Mouse (Mus musculus) intestine, embryonic 16.5 days (tissue): ENCODE data around the gene Abca4. TPM values are rescaled to one million over a fixed set of nuclear protein-coding genes. Genes with fewer than 3 reads are reported as not detected.

Source experiments
- ATAC-seq: fragments of 200-750 bp; cut with Nextera tagmentation; 2 replicates; pipeline ENCODE4 v1.8.0; 2017; ENCODE audit warnings: moderate TSS enrichment, moderate library complexity
- H3K27ac ChIP-seq: fragments of 300-500 bp; sonication (generic); 2 replicates; pipeline ENCODE4 v1.5.1; 2014; ENCODE audit warnings: mild to moderate bottlenecking, low read length
- H3K27me3 ChIP-seq: fragments of 300-500 bp; sonication (generic); replicated peaks from 2 replicates; pipeline ENCODE4 v1.6.1; 2014; ENCODE audit warnings: low read length, control low read depth, mixed read lengths; ENCODE audit not compliant: control insufficient read depth, insufficient read depth
- H3K36me3 ChIP-seq: fragments of 300-500 bp; sonication (generic); 2 replicates; pipeline ENCODE4 v1.6.1; 2014; ENCODE audit warnings: low read length, control low read depth; ENCODE audit not compliant: control insufficient read depth, insufficient read depth
- H3K4me1 ChIP-seq: fragments of 300-500 bp; sonication (generic); 2 replicates; pipeline ENCODE4 v1.6.1; 2014; ENCODE audit warnings: low read length, control low read depth, mixed read lengths; ENCODE audit not compliant: control insufficient read depth, insufficient read depth
- H3K4me2 ChIP-seq: fragments of 300-500 bp; sonication (generic); 2 replicates; pipeline ENCODE4 v1.6.1; 2014; ENCODE audit warnings: low read depth, low read length, control low read depth
- H3K4me3 ChIP-seq: fragments of 300-500 bp; sonication (generic); 2 replicates; pipeline ENCODE4 v1.5.1; 2014; ENCODE audit warnings: mild to moderate bottlenecking, low read length
- H3K9ac ChIP-seq: fragments of 300-500 bp; sonication (generic); 2 replicates; pipeline ENCODE4 v1.6.1; 2014; ENCODE audit warnings: low read depth, low read length
- H3K9me3 ChIP-seq: fragments of 300-500 bp; sonication (generic); 2 replicates; pipeline ENCODE4 v1.6.1; 2016; ENCODE audit warnings: low read length, control low read depth; ENCODE audit not compliant: control insufficient read depth
- WGBS: fragments of 180-500 bp; shearing (Covaris S2); extraction: QIAGEN DNeasy Blood & Tissue Kit; methylation state at CpG from one replicate; pipeline ENCODE4 v1.1.7; 2014; 5-methylcytosine and 5-hydroxymethylcytosine counted together
- polyA plus RNA-seq: library from polyadenylated mRNA; unstranded; fragments of >200 nt; fragmentation: Nextera tagmentation; extraction: Ambion mirVana; gene quantifications from 2 replicates; pipeline ENCODE4 v1.2.1, GENCODE M21; 2015

Gene Abca4
- polyA plus RNA-seq, 1 experiment from 2014 or later = 0.83 TPM

- peaks cover 8% of the 10 kb centered on the region for H3K4me1 ChIP-seq
- ATAC-seq = no peak
- no peak overlapping the region for H3K4me3 ChIP-seq
- H3K9me3 ChIP-seq = no peaks in the 10 kb centered on the region
- H3K27me3 ChIP-seq = no peaks in the 10 kb centered on the region
- H3K27ac ChIP-seq = no peak overlapping the region
- WGBS = 60% methylated on average over 6 of the region's 6 CpGs
- no peak overlapping the region for H3K9ac ChIP-seq
- no peaks in the 10 kb centered on the region for H3K36me3 ChIP-seq
- H3K4me2 ChIP-seq = no peak overlapping the region
Measured at GRCm38 (mm10) chr3:122133840-122134239, 89.6 kb downstream of the Abca4 start.

- no peak overlapping the region for H3K4me2 ChIP-seq
- H3K4me1 ChIP-seq = no peaks in the 10 kb centered on the region
- 67% methylated on average over 18 of the region's 18 CpGs for WGBS
- no peaks in the 10 kb centered on the region for H3K27me3 ChIP-seq
- no peak overlapping the region for H3K9ac ChIP-seq
- no peak overlapping the region for H3K4me3 ChIP-seq
- H3K36me3 ChIP-seq = no peaks in the 10 kb centered on the region
- H3K27ac ChIP-seq = no peak overlapping the region
- H3K9me3 ChIP-seq = no peaks in the 10 kb centered on the region
- ATAC-seq = 0 out of 2 replicates have a peak, but pooled peaks have one; percentile 36
Measured at GRCm38 (mm10) chr3:122140589-122141400, 96.6 kb downstream of the Abca4 start.

- no peak overlapping the region for H3K9ac ChIP-seq
- WGBS = 65% methylated on average over 9 of the region's 9 CpGs
- no peaks in the 10 kb centered on the region for H3K36me3 ChIP-seq
- no peak overlapping the region for H3K27ac ChIP-seq
- H3K4me3 ChIP-seq = no peak overlapping the region
- H3K9me3 ChIP-seq = no peaks in the 10 kb centered on the region
- H3K4me1 ChIP-seq = no peaks in the 10 kb centered on the region
- ATAC-seq = no peak
- no peak overlapping the region for H3K4me2 ChIP-seq
- no peaks in the 10 kb centered on the region for H3K27me3 ChIP-seq
Measured at GRCm38 (mm10) chr3:122142256-122142922, 98.1 kb downstream of the Abca4 start.

GRCm38 (mm10) chr3:122143432-122143831 is 99.2 kb downstream of the Abca4 start:
- no peaks in the 10 kb centered on the region for H3K9me3 ChIP-seq
- no peaks in the 10 kb centered on the region for H3K36me3 ChIP-seq
- WGBS = 71% methylated on average over 3 of the region's 3 CpGs
- no peak overlapping the region for H3K4me2 ChIP-seq
- H3K27ac ChIP-seq = no peak overlapping the region
- no peak for ATAC-seq
- no peaks in the 10 kb centered on the region for H3K4me1 ChIP-seq
- no peak overlapping the region for H3K4me3 ChIP-seq
- H3K9ac ChIP-seq = no peak overlapping the region
- no peaks in the 10 kb centered on the region for H3K27me3 ChIP-seq

- no peaks in the 10 kb centered on the region for H3K4me1 ChIP-seq
- H3K4me3 ChIP-seq = no peak overlapping the region
- H3K27ac ChIP-seq = no peak overlapping the region
- no peak overlapping the region for H3K9ac ChIP-seq
- H3K36me3 ChIP-seq = no peaks in the 10 kb centered on the region
- no peak for ATAC-seq
- no peak overlapping the region for H3K4me2 ChIP-seq
- no peaks in the 10 kb centered on the region for H3K9me3 ChIP-seq
- H3K27me3 ChIP-seq = no peaks in the 10 kb centered on the region
- 93% methylated on average over 3 of the region's 3 CpGs for WGBS
Measured at GRCm38 (mm10) chr3:122145430-122145829, 101.2 kb downstream of the Abca4 start.

- 74% methylated on average over 7 of the region's 7 CpGs for WGBS
Measured at GRCm38 (mm10) chr3:122150836-122151235, 106.6 kb downstream of the Abca4 start.

GRCm38 (mm10) chr3:122152431-122152830 is 108.2 kb downstream of the Abca4 start:
- no peaks in the 10 kb centered on the region for H3K27me3 ChIP-seq
- ATAC-seq = no peak
- 48% methylated on average over 4 of the region's 4 CpGs for WGBS

More at GRCm38 (mm10) chr3:122150836-122151235, 106.6 kb downstream of the Abca4 start:
- Histone ChIP-seq H3K27me3 (no peaks in the 10 kb centered on the region), H3K4me2 (no peak overlapping the region), H3K36me3 (no peaks in the 10 kb centered on the region), H3K4me3 (no peak overlapping the region), H3K9ac (no peak overlapping the region), H3K4me1 (peaks cover 4% of the 10 kb centered on the region; the same call in 1 of the 2 replicates), H3K9me3 (no peaks in the 10 kb centered on the region), H3K27ac (no peak overlapping the region)
- no peak for ATAC-seq

GRCm38 (mm10) chr3:122154080-122154479 is 109.8 kb downstream of the Abca4 start:
- Histone ChIP-seq H3K27ac (no peak overlapping the region), H3K4me1 (peaks cover 4% of the 10 kb centered on the region; the same call in 1 of the 2 replicates), H3K4me3 (no peak overlapping the region), H3K4me2 (no peak overlapping the region), H3K27me3 (no peaks in the 10 kb centered on the region), H3K36me3 (no peaks in the 10 kb centered on the region), H3K9ac (no peak overlapping the region), H3K9me3 (no peaks in the 10 kb centered on the region)
- 33% methylated on average over 2 of the region's 2 CpGs for WGBS
- 0 out of 2 replicates have a peak, but pooled peaks have one; percentile 56 for ATAC-seq

More at GRCm38 (mm10) chr3:122152431-122152830, 108.2 kb downstream of the Abca4 start:
- Histone ChIP-seq H3K4me1 (peaks cover 4% of the 10 kb centered on the region; the same call in 1 of the 2 replicates), H3K27ac (no peak overlapping the region), H3K9me3 (no peaks in the 10 kb centered on the region), H3K9ac (no peak overlapping the region), H3K4me3 (no peak overlapping the region), H3K4me2 (no peak overlapping the region), H3K36me3 (no peaks in the 10 kb centered on the region)

- Histone ChIP-seq H3K4me1 (no peaks in the 10 kb centered on the region; the same call in 1 of the 2 replicates), H3K27ac (no peak overlapping the region), H3K9ac (no peak overlapping the region), H3K27me3 (no peaks in the 10 kb centered on the region), H3K36me3 (no peaks in the 10 kb centered on the region), H3K9me3 (no peaks in the 10 kb centered on the region), H3K4me2 (no peak overlapping the region), H3K4me3 (no peak overlapping the region)
- ATAC-seq = no peak
- 77% methylated on average over 1 of the region's 1 CpGs for WGBS
Measured at GRCm38 (mm10) chr3:122159447-122159846, 115.2 kb downstream of the Abca4 start.
